Mouse (Mus musculus) kidney, postnatal 4 days (tissue): ENCODE results near the gene Eef2k.
"Not testable (repeated sequence)": the region's sequence is repeated elsewhere in the genome, so short reads cannot be mapped to it uniquely, and the experiment has no call there.

Source experiments
- DNase-seq, 2 experiments: peaks; one replicate each; pipeline ENCODE4 v3.0.0; 2021; ENCODE audit warnings: mixed read lengths in 2 of 2

The Eef2k gene

GRCm38 (mm10) chr7:120882674-120883073 lies 40.0 kb downstream of the Eef2k start:
- no peak for DNase-seq

DNA sequence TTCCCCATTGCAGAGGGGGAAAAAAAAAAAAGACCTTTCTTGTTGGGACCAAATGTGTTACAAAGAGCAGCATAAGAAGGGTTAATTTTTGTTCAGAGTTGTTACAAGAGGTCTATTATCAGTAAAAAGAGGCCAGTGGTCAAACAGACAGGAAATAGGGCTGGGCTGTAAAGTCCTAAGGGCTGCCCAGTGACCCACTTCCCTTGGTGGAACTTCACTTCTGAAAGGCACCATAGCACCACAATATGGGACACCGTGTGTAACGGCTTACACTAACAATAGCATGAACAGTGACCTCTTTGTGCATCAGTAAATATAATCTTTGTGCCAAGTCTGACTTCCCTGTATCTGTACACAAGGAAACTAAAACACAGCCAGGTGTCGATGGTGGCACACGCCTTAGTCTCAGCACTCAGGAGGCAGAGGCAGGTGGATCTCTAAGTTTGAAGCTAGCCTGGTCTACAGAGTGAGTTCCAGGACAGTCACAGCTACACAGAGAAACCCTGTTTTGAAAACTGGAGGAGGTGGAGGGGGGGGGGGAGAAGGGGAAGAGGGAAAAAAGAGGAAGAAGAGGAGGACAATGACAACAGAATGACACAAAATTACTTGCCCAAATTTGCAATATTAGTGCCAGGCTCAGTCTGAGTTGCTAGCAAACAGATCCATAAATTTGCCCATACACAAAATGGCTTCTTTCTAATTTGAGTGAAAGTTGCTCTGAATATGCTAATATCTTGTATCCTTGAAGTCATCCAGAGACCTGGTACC lies 41.1 kb downstream of the Eef2k start:
- no peak for DNase-seq

- no peak for DNase-seq
These were observed 42.1 kb downstream of the Eef2k start for GRCm38 (mm10) chr7:120884746-120885145.

- DNase-seq: no peak
These were observed 50.5 kb downstream of the Eef2k start for GRCm38 (mm10) chr7:120893123-120893522.

GRCm38 (mm10) chr7:120897054-120897453 lies 54.4 kb downstream of the Eef2k start:
- DNase-seq: peak in 1 of 2 experiments; percentile 15

DNA sequence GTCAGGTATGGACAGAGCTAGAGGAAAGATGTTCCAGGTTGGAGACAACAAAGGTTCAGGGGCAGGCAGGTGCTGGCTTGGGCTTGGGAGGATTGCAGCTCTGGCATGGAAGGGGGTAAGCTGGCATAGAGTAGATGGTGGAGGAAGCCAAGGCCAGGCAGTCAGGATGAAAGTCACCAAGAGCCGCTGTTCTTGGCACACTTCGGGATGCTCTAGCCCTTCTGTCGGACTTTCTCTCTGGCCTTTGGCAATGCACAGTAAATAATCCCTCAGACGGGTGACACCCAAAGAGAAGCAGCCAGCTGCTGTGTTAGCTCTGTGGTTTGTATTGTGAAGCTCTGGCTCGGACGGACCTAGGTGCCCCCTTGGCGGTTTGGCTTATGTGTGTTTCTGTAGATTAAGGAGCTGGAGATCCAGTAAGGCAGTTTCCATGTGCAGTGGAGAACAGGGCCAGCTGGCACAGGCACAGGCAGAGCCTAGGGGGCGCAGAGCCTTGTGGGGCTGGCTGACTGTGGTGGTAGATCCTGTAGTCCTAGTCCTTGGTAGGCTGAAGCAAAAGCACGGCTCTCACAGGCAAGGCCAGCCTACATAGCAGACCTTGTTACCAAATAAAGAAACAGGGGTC lies 55.2 kb downstream of the Eef2k start:
- no peak for DNase-seq

- DNase-seq: no peak
These were observed 57.6 kb downstream of the Eef2k start for GRCm38 (mm10) chr7:120900191-120900590.

GRCm38 (mm10) chr7:120901701-120902100 lies 59.1 kb downstream of the Eef2k start:
- DNase-seq: no peak

GRCm38 (mm10) chr7:120902931-120903330 lies 60.3 kb downstream of the Eef2k start:
- DNase-seq: no peak

GRCm38 (mm10) chr7:120910172-120910571 lies 67.5 kb downstream of the Eef2k start:
- DNase-seq: not testable (repeated sequence)

- DNase-seq: not testable (repeated sequence)
These were observed 68.6 kb downstream of the Eef2k start for GRCm38 (mm10) chr7:120911268-120911667.

- no peak for DNase-seq
These were observed 70.7 kb downstream of the Eef2k start for GRCm38 (mm10) chr7:120913332-120913731.

DNA sequence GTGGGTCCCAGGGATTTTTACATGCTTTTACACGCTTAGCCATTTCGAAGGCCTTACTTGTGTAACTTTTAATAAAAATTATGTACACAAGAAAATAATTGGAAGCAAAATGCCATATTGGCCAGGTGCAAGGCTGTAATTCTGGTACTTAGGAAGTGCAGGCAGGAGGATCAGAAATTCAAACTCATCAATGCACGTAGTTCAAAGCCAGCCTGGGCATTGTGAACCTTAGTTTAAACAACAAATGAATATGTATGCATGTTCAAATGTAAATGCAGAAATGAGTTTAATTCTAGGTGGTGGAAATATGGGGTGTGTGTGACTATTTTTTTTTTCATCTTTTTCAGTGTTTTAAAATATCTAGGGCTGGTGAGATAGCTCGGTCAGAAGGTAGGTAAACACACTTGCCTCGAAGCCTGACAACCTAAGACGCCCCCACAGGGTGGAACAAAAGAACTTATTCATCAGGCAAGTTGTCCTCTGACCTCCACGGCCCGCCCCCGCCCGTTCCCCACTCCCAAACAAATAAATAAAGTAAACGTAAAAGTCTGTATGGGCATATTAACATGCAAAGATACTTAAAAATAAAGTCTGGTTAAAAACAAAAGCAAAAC lies 73.7 kb downstream of the Eef2k start:
- DNase-seq: no peak

DNA sequence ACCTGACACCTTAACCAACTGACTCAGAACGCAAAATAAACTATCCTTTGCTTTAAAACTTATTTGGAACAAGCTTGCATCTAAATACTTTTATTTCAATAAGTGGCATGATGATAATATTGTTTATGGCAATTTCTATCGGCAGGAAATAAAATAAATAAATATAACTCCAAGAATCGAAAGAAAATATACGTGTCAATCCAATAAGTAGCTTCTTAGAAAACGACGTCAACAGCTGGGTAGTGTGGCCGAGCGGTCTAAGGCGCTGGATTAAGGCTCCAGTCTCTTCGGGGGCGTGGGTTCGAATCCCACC lies 74.6 kb downstream of the Eef2k start:
- no peak for DNase-seq

- peak; percentile 100 for DNase-seq
These were observed 75.2 kb downstream of the Eef2k start, which contains the start of gene Polr3e for GRCm38 (mm10) chr7:120917592-120918461. Polr3e (plus strand) TSS chr7:120917744.

GRCm38 (mm10) chr7:120918526-120918962 lies 75.9 kb downstream of the Eef2k start:
- peak in 1 of 2 experiments; percentile 39 for DNase-seq

GRCm38 (mm10) chr7:120933110-120933509 lies 90.5 kb downstream of the Eef2k start:
- no peak for DNase-seq

DNA sequence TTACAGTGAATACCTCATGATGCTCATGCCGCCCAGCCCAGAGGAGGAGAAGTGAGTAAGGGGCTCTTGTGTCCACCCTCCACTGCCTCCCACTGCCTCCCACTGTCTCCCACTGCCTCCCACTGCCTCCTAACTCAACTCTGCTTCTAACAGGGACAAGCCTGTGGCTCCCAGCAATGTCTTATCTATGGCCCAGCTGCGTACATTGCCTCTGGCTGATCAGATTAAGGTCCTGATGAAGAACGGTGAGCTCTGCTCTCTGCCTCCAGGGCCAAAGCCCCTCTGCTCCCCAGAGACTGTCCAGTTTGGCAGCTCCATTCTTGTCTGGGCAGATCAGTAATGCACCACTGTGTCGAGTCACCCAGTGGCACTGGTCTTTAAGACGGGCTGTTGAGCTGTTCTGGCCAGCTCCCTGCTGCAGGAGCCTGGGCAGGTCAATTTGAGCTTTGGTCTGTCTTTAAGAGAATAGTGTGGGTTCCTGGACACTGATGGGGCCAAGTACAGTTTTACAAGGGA lies 91.1 kb downstream of the Eef2k start:
- DNase-seq: no peak

DNA sequence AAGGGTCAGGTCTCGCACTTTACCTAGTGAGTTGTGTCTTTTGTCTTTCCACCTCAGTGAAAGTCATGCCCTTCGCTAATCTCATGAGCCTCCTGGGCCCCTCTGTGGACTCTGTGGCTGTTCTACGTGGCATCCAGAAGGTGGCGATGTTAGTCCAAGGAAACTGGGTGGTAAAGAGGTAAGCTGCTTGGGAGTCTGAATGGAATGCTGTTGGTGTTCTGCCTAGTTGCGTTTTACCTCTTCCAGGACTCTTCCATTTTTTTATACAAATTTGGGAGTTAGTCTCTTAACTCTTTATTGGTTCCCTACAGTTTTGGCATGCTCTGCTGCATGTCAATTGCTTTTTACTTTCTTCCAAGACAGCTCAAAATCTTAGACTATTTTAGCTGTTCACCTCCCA lies 92.1 kb downstream of the Eef2k start:
- DNase-seq: peak; percentile 57 to 69

DNA sequence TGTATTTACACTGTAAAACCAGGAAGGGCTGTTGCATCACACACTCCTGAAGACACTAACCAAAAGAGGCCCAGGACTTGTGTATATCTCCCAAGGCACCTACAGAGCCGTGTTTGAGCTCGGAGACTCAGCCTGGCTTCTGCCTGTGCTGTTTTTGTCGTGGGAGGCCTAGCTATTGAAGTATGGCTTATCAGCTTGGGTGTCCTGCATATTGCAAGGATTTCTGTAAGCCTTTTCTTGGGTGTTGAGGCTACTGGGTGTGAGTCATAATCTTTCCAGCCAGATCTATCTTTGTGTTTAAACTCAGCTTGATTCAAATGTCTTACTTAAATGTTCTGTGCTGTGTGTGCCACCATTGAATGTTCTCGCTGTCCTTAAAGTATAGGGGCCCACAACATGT lies 93.9 kb downstream of the Eef2k start:
- no peak for DNase-seq

DNA sequence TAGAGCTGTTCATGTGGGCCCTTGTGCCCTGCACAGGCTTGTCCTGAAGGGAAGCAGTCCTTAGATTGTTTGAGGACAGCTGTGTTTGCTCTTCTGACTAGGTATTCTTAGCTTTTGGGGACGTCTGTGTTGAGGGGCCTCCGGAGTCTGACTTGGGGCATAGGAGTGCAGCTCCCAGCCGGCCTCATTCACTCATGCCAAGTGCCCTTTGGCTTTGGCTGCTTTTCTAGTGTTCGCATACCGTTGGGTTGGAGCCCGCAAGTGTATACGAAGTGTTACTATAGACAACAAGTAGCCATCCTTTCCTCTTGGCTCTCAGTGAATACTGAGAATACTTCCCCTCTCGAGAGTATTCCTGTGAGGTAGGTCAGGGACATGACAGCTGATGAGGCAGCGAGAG lies 95.6 kb downstream of the Eef2k start:
- DNase-seq: no peak

DNA sequence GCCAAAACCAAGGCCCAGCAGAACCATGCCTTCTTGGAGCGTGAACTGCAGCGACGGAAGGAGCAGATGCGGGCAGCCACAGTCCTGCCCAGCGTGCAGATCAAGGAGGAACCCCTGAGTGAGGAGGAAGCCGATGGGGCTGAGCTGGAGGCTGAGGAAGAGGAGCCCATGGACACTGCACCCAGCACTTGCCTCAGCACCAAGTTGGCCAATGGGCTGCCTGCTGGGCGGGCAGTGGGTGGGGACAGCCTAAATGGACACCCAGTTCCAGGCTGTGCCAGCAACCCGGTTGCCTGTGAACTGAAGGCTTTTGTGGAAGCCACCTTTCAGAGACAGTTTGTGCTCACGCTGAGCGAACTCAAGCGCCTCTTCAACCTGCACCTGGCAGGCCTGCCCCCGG lies 97.7 kb downstream of the Eef2k start:
- peak in 1 of 2 experiments; percentile 37 for DNase-seq

GRCm38 (mm10) chr7:120941214-120941613 lies 98.6 kb downstream of the Eef2k start:
- DNase-seq: no peak
